Mouse (Mus musculus): ENCODE data around the gene Abca13.

The Abca13 gene

DNA sequence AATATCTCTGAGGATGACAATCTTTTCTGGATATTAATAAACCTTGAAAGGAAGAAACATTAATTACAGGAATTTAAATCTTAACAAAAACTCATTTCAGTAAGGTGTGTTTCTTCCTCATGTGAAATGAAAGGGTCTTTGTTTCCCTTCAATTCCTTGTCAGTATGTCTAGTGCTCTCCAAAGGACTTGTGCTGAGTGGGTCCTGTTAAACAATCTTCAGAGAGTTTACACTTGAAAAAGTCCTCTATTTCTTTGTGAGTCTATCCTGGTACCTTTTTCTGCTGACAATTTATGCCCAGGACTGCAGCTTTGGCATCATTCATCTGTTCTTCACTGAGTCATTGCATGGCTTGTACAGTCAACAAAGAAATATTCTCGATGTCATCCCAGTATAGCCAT is 539.6 kb downstream of the Abca13 start:
- no peak for DNase-seq
